Mouse (Mus musculus): ENCODE measurements at regions not wholly inside any gene's neighbourhood (a gene's known extent, or its start where the extent isn't known, plus 50 kb on each side); places are given as distances from the start of the nearest gene placed in this dataset.

GRCm38 (mm10) chr4:131549581-131549980, 288.5 kb downstream of the Ptpru start:
- H3K27ac ChIP-seq (ENCODE audit: insufficient read depth, low read depth, low read length): no peak overlapping the region
- TF ChIP-seq POLR2A (IDR thresholded peaks at IDR 0.05; ENCODE audit: insufficient read depth, low read depth, low read length): no peak
- TF ChIP-seq CTCF (IDR thresholded peaks at IDR 0.05; ENCODE audit: insufficient read depth, low read depth, low read length): no peak
- H3K4me3 ChIP-seq (ENCODE audit: insufficient read depth, low read depth, low read length): no peak overlapping the region
- WGBS: 88% methylated on average over 12 of the region's 12 CpGs
- no peaks in the 10 kb centered on the region for H3K4me1 ChIP-seq (ENCODE audit: control insufficient read depth, insufficient read depth, low read length)

- WGBS: 78% methylated on average over 5 of the region's 5 CpGs
- Histone ChIP-seq H3K27ac (ENCODE audit: insufficient read depth, low read depth, low read length) (no peak overlapping the region), H3K4me3 (ENCODE audit: insufficient read depth, low read depth, low read length) (no peak overlapping the region), H3K4me1 (ENCODE audit: control insufficient read depth, insufficient read depth, low read length) (no peaks in the 10 kb centered on the region)
- TF ChIP-seq POLR2A (IDR thresholded peaks at IDR 0.05; ENCODE audit: insufficient read depth, low read depth, low read length) (no peak), CTCF (IDR thresholded peaks at IDR 0.05; ENCODE audit: insufficient read depth, low read depth, low read length) (no peak)
Measured at GRCm38 (mm10) chr4:131558513-131558912, 279.6 kb downstream of the Ptpru start.

GRCm38 (mm10) chr4:131563851-131564250, 274.2 kb downstream of the Ptpru start:
- no peaks in the 10 kb centered on the region for H3K4me1 ChIP-seq (ENCODE audit: control insufficient read depth, insufficient read depth, low read length)
- no peak overlapping the region for H3K4me3 ChIP-seq (ENCODE audit: insufficient read depth, low read depth, low read length)
- WGBS: 73% methylated on average over 4 of the region's 4 CpGs
- TF ChIP-seq CTCF (IDR thresholded peaks at IDR 0.05; ENCODE audit: insufficient read depth, low read depth, low read length): no peak
- TF ChIP-seq POLR2A (IDR thresholded peaks at IDR 0.05; ENCODE audit: insufficient read depth, low read depth, low read length): no peak
- no peak overlapping the region for H3K27ac ChIP-seq (ENCODE audit: insufficient read depth, low read depth, low read length)

GRCm38 (mm10) chr4:131565203-131565602, 272.9 kb downstream of the Ptpru start:
- Histone ChIP-seq H3K4me1 (ENCODE audit: control insufficient read depth, insufficient read depth, low read length) (no peaks in the 10 kb centered on the region), H3K27ac (ENCODE audit: insufficient read depth, low read depth, low read length) (no peak overlapping the region), H3K4me3 (ENCODE audit: insufficient read depth, low read depth, low read length) (no peak overlapping the region)
- no peak for TF ChIP-seq CTCF (IDR thresholded peaks at IDR 0.05; ENCODE audit: insufficient read depth, low read depth, low read length)
- no peak for TF ChIP-seq POLR2A (IDR thresholded peaks at IDR 0.05; ENCODE audit: insufficient read depth, low read depth, low read length)
- 81% methylated on average over 7 of the region's 7 CpGs for WGBS

GRCm38 (mm10) chr4:131567241-131567640, 270.8 kb downstream of the Ptpru start:
- Histone ChIP-seq H3K4me3 (ENCODE audit: insufficient read depth, low read depth, low read length) (no peak overlapping the region), H3K4me1 (ENCODE audit: control insufficient read depth, insufficient read depth, low read length) (no peaks in the 10 kb centered on the region), H3K27ac (ENCODE audit: insufficient read depth, low read depth, low read length) (no peak overlapping the region)
- WGBS: 80% methylated on average over 2 of the region's 2 CpGs
- no peak for TF ChIP-seq POLR2A (IDR thresholded peaks at IDR 0.05; ENCODE audit: insufficient read depth, low read depth, low read length)
- no peak for TF ChIP-seq CTCF (IDR thresholded peaks at IDR 0.05; ENCODE audit: insufficient read depth, low read depth, low read length)

GRCm38 (mm10) chr4:131569156-131569555, 268.9 kb downstream of the Ptpru start:
- Histone ChIP-seq H3K4me3 (ENCODE audit: insufficient read depth, low read depth, low read length) (no peak overlapping the region), H3K27ac (ENCODE audit: insufficient read depth, low read depth, low read length) (no peak overlapping the region), H3K4me1 (ENCODE audit: control insufficient read depth, insufficient read depth, low read length) (no peaks in the 10 kb centered on the region)
- WGBS: 55% methylated on average over 5 of the region's 5 CpGs
- no peak for TF ChIP-seq CTCF (IDR thresholded peaks at IDR 0.05; ENCODE audit: insufficient read depth, low read depth, low read length)

GRCm38 (mm10) chr4:131577571-131577970, 260.5 kb downstream of the Ptpru start:
- H3K4me1 ChIP-seq (ENCODE audit: control insufficient read depth, insufficient read depth, low read length): no peaks in the 10 kb centered on the region
- no peak overlapping the region for H3K27ac ChIP-seq (ENCODE audit: insufficient read depth, low read depth, low read length)
- TF ChIP-seq POLR2A (IDR thresholded peaks at IDR 0.05; ENCODE audit: insufficient read depth, low read depth, low read length) (no peak), CTCF (IDR thresholded peaks at IDR 0.05; ENCODE audit: insufficient read depth, low read depth, low read length) (no peak)
- H3K4me3 ChIP-seq (ENCODE audit: insufficient read depth, low read depth, low read length): no peak overlapping the region
- WGBS: 62% methylated on average over 4 of the region's 4 CpGs

- H3K27ac ChIP-seq (ENCODE audit: insufficient read depth, low read depth, low read length): no peak overlapping the region
- H3K4me1 ChIP-seq (ENCODE audit: control insufficient read depth, insufficient read depth, low read length): no peaks in the 10 kb centered on the region
- TF ChIP-seq POLR2A (IDR thresholded peaks at IDR 0.05; ENCODE audit: insufficient read depth, low read depth, low read length): no peak
- TF ChIP-seq CTCF (IDR thresholded peaks at IDR 0.05; ENCODE audit: insufficient read depth, low read depth, low read length): no peak
- WGBS: 75% methylated on average over 3 of the region's 3 CpGs
- no peak overlapping the region for H3K4me3 ChIP-seq (ENCODE audit: insufficient read depth, low read depth, low read length)
Measured at GRCm38 (mm10) chr4:131585946-131586345, 252.1 kb downstream of the Ptpru start.

- WGBS: 83% methylated on average over 7 of the region's 7 CpGs
- no peak overlapping the region for H3K27ac ChIP-seq (ENCODE audit: insufficient read depth, low read depth, low read length)
- H3K4me1 ChIP-seq (ENCODE audit: control insufficient read depth, insufficient read depth, low read length): no peaks in the 10 kb centered on the region
- TF ChIP-seq POLR2A (IDR thresholded peaks at IDR 0.05; ENCODE audit: insufficient read depth, low read depth, low read length) (no peak), CTCF (IDR thresholded peaks at IDR 0.05; ENCODE audit: insufficient read depth, low read depth, low read length) (no peak)
- H3K4me3 ChIP-seq (ENCODE audit: insufficient read depth, low read depth, low read length): no peak overlapping the region
Measured at GRCm38 (mm10) chr4:131587536-131587935, 250.6 kb downstream of the Ptpru start.

GRCm38 (mm10) chr4:131590136-131590535, 248.0 kb downstream of the Ptpru start:
- Histone ChIP-seq H3K4me1 (ENCODE audit: control insufficient read depth, insufficient read depth, low read length) (no peaks in the 10 kb centered on the region), H3K4me3 (ENCODE audit: insufficient read depth, low read depth, low read length) (no peak overlapping the region), H3K27ac (ENCODE audit: insufficient read depth, low read depth, low read length) (no peak overlapping the region)
- TF ChIP-seq CTCF (IDR thresholded peaks at IDR 0.05; ENCODE audit: insufficient read depth, low read depth, low read length): no peak
- no peak for TF ChIP-seq POLR2A (IDR thresholded peaks at IDR 0.05; ENCODE audit: insufficient read depth, low read depth, low read length)
- 76% methylated on average over 4 of the region's 4 CpGs for WGBS
